Mouse (Mus musculus) stomach, embryonic 14.5 days (tissue): ENCODE results near the gene Ech1. TPM values are rescaled to one million over a fixed set of nuclear protein-coding genes. Genes with fewer than 3 reads are reported as not detected.
A peak's percentile ranks its signal among the peaks of the same experiment; 100 is the strongest.

ENCODE experiments used
- ATAC-seq: fragments of 200-750 bp; cut with Nextera tagmentation; 2 replicates; pipeline ENCODE4 v1.8.0; 2017; ENCODE audit warnings: low read depth, moderate TSS enrichment; ENCODE audit not compliant: insufficient number of reproducible peaks, insufficient read depth, low FRiP score
- H3K27ac ChIP-seq: fragments of 300-500 bp; sonication (generic); 2 replicates; pipeline ENCODE4 v1.5.1; 2014; ENCODE audit warnings: mild to moderate bottlenecking, low read length, moderate library complexity, mixed read lengths
- H3K27me3 ChIP-seq: fragments of 300-500 bp; sonication (generic); 2 replicates; pipeline ENCODE4 v1.6.1; 2014; ENCODE audit warnings: low read length, control low read depth, mixed read lengths; ENCODE audit not compliant: control insufficient read depth, insufficient read depth
- H3K36me3 ChIP-seq: fragments of 300-500 bp; sonication (generic); 2 replicates; pipeline ENCODE4 v1.6.1; 2014; ENCODE audit warnings: mild to moderate bottlenecking, control low read depth, low read length, moderate library complexity, mixed read lengths; ENCODE audit not compliant: control insufficient read depth, insufficient read depth
- H3K4me1 ChIP-seq: fragments of 300-500 bp; sonication (generic); 2 replicates; pipeline ENCODE4 v1.6.1; 2014; ENCODE audit warnings: low read length, control low read depth, mixed read lengths; ENCODE audit not compliant: control insufficient read depth, insufficient read depth
- H3K4me2 ChIP-seq: fragments of 300-500 bp; sonication (generic); replicated peaks from 2 replicates; pipeline ENCODE4 v1.6.1; 2014; ENCODE audit warnings: low read depth, low read length, control low read depth
- H3K4me3 ChIP-seq: fragments of 300-500 bp; sonication (generic); 2 replicates; pipeline ENCODE4 v1.5.1; 2014; ENCODE audit warnings: low read depth, low read length, control low read depth
- H3K9ac ChIP-seq: fragments of 300-500 bp; sonication (generic); replicated peaks from 2 replicates; pipeline ENCODE4 v1.6.1; 2014; ENCODE audit warnings: low read depth, mild to moderate bottlenecking, control low read depth, low read length, moderate library complexity, mixed read lengths
- H3K9me3 ChIP-seq: fragments of 300-500 bp; sonication (generic); 2 replicates; pipeline ENCODE4 v1.6.1; 2016; ENCODE audit warnings: low read depth, low read length, control low read depth; ENCODE audit not compliant: control insufficient read depth
- WGBS: fragments of 180-500 bp; shearing (Covaris S2); extraction: QIAGEN DNeasy Blood & Tissue Kit; methylation state at CpG from one replicate; pipeline ENCODE4 v1.1.7; 2014; 5-methylcytosine and 5-hydroxymethylcytosine counted together
- polyA plus RNA-seq: library from polyadenylated mRNA; unstranded; fragments of >200 nt; fragmentation: Nextera tagmentation; extraction: Ambion mirVana; gene quantifications from 2 replicates; pipeline ENCODE4 v1.2.1, GENCODE M21; 2014

Gene Ech1
- polyA plus RNA-seq, 1 experiment from 2014 or later, result 179 TPM

- ATAC-seq, result no peak
- Histone ChIP-seq H3K4me2 (no peak overlapping the region), H3K36me3 (no peaks in the 10 kb centered on the region), H3K27me3 (no peaks in the 10 kb centered on the region), H3K27ac (no peak overlapping the region), H3K9ac (no peak overlapping the region), H3K4me3 (no peak overlapping the region), H3K9me3 (no peaks in the 10 kb centered on the region), H3K4me1 (peaks cover 31% of the 10 kb centered on the region)
- WGBS, result 91% methylated on average over 9 of the region's 9 CpGs
Measured at GRCm38 (mm10) chr7:28799994-28800393, 25.0 kb upstream of the Ech1 start.

- Histone ChIP-seq H3K4me3 (no peak overlapping the region), H3K9me3 (no peaks in the 10 kb centered on the region), H3K27ac (peak overlapping the region; percentile 96), H3K4me2 (peak overlapping the region; percentile 8; the same call in 1 of the 2 replicates), H3K4me1 (peaks cover 31% of the 10 kb centered on the region), H3K27me3 (no peaks in the 10 kb centered on the region), H3K36me3 (no peaks in the 10 kb centered on the region), H3K9ac (no peak overlapping the region)
- ATAC-seq, result no peak
- 56% methylated on average over 3 of the region's 3 CpGs for WGBS
Measured at GRCm38 (mm10) chr7:28801451-28801850, 23.6 kb upstream of the Ech1 start.

- H3K9me3 ChIP-seq, result no peaks in the 10 kb centered on the region
- WGBS, result 12% methylated on average over 10 of the region's 10 CpGs
- H3K4me3 ChIP-seq, result no peak overlapping the region
- H3K36me3 ChIP-seq, result no peaks in the 10 kb centered on the region
- H3K9ac ChIP-seq, result no peak overlapping the region
- H3K4me2 ChIP-seq, result peak overlapping the region; percentile 8; the same call in 1 of the 2 replicates
- no peaks in the 10 kb centered on the region for H3K27me3 ChIP-seq
- H3K4me1 ChIP-seq, result peaks cover 31% of the 10 kb centered on the region
- H3K27ac ChIP-seq, result peak overlapping the region; percentile 96
- peak; percentile 64 for ATAC-seq
Measured at GRCm38 (mm10) chr7:28801901-28802670, 22.9 kb upstream of the Ech1 start.

- Histone ChIP-seq H3K9me3 (no peaks in the 10 kb centered on the region), H3K4me2 (peak overlapping the region; percentile 8), H3K9ac (no peak overlapping the region), H3K4me3 (no peak overlapping the region), H3K27ac (peak overlapping the region; percentile 96), H3K36me3 (no peaks in the 10 kb centered on the region), H3K4me1 (peaks cover 36% of the 10 kb centered on the region), H3K27me3 (no peaks in the 10 kb centered on the region)
- ATAC-seq, result peak; percentile 77
- WGBS, result 12% methylated on average over 10 of the region's 10 CpGs
Measured at GRCm38 (mm10) chr7:28802846-28803588, 22.0 kb upstream of the Ech1 start.

- no peak overlapping the region for H3K9ac ChIP-seq
- 27% methylated on average over 4 of the region's 4 CpGs for WGBS
- peaks cover 38% of the 10 kb centered on the region for H3K4me1 ChIP-seq
- peak overlapping the region; percentile 96 for H3K27ac ChIP-seq
- H3K27me3 ChIP-seq, result no peaks in the 10 kb centered on the region
- peak overlapping the region; percentile 8; the same call in 1 of the 2 replicates for H3K4me2 ChIP-seq
- no peaks in the 10 kb centered on the region for H3K36me3 ChIP-seq
- H3K4me3 ChIP-seq, result no peak overlapping the region
- no peaks in the 10 kb centered on the region for H3K9me3 ChIP-seq
- peak; percentile 39; the same call in 1 of the 2 replicates for ATAC-seq
Measured at GRCm38 (mm10) chr7:28803756-28804155, 21.3 kb upstream of the Ech1 start.

GRCm38 (mm10) chr7:28806869-28807268, 18.1 kb upstream of the Ech1 start:
- ATAC-seq, result no peak
- H3K27ac ChIP-seq, result no peak overlapping the region

GRCm38 (mm10) chr7:28807641-28808220, 17.3 kb upstream of the Ech1 start:
- Histone ChIP-seq H3K9ac (peak overlapping the region; percentile 82), H3K9me3 (no peaks in the 10 kb centered on the region), H3K27me3 (no peaks in the 10 kb centered on the region), H3K4me2 (peak overlapping the region; percentile 72), H3K4me3 (peak overlapping the region; percentile 69), H3K36me3 (peaks cover 7% of the 10 kb centered on the region), H3K27ac (peak overlapping the region; percentile 100), H3K4me1 (peaks cover 26% of the 10 kb centered on the region)
- no peak for ATAC-seq
- 36% methylated on average over 8 of the region's 8 CpGs for WGBS

More at GRCm38 (mm10) chr7:28806869-28807268, 18.1 kb upstream of the Ech1 start:
- H3K4me1 ChIP-seq, result peaks cover 31% of the 10 kb centered on the region
- no peaks in the 10 kb centered on the region for H3K27me3 ChIP-seq
- H3K9ac ChIP-seq, result no peak overlapping the region
- no peaks in the 10 kb centered on the region for H3K9me3 ChIP-seq
- no peaks in the 10 kb centered on the region for H3K36me3 ChIP-seq
- H3K4me3 ChIP-seq, result no peak overlapping the region
- H3K4me2 ChIP-seq, result no peak overlapping the region
- 79% methylated on average over 4 of the region's 4 CpGs for WGBS

- 0 out of 2 replicates have a peak, but pooled peaks have one; percentile 0 for ATAC-seq
- 3% methylated on average over 35 of the region's 35 CpGs for WGBS
- Histone ChIP-seq H3K27ac (peak within 1 kb of the TSS; percentile 100), H3K4me3 (peak within 1 kb of the TSS; percentile 69), H3K4me1 (peaks cover 24% of the 10 kb centered on the region), H3K9me3 (no peaks in the 10 kb centered on the region), H3K9ac (peak within 1 kb of the TSS; percentile 82), H3K4me2 (peak within 1 kb of the TSS; percentile 72), H3K36me3 (peaks cover 14% of the 10 kb centered on the region), H3K27me3 (no peaks in the 10 kb centered on the region)
Measured at GRCm38 (mm10) chr7:28808221-28808941, 16.6 kb upstream of the Ech1 start, which contains the start of gene Hnrnpl. Hnrnpl (plus strand) TSS chr7:28808541.
